Mouse (Mus musculus) heart, embryonic 12.5 days (tissue): ENCODE measurements at regions not wholly inside any gene's neighbourhood (a gene's known extent, or its start where the extent isn't known, plus 50 kb on each side); places are given as distances from the start of the nearest gene placed in this dataset.

ENCODE experiments used
- ATAC-seq: fragments of 200-750 bp; cut with Nextera tagmentation; 2 replicates; pipeline ENCODE4 v1.8.0; 2017; ENCODE audit warnings: moderate TSS enrichment, moderate library complexity; ENCODE audit not compliant: insufficient number of reproducible peaks, low FRiP score
- H3K27ac ChIP-seq: fragments of 300-500 bp; sonication (generic); 2 replicates; pipeline ENCODE4 v1.5.1; 2016; ENCODE audit warnings: mild to moderate bottlenecking, moderate library complexity; ENCODE audit not compliant: poor library complexity, severe bottlenecking
- H3K27me3 ChIP-seq: fragments of 300-500 bp; sonication (generic); replicated peaks from 2 replicates; pipeline ENCODE4 v1.6.1; 2016; ENCODE audit warnings: mild to moderate bottlenecking, moderate library complexity
- H3K36me3 ChIP-seq: fragments of 300-500 bp; sonication (generic); 2 replicates; pipeline ENCODE4 v1.6.1; 2016; ENCODE audit warnings: mild to moderate bottlenecking, moderate library complexity
- H3K4me1 ChIP-seq: fragments of 300-500 bp; sonication (generic); replicated peaks from 2 replicates; pipeline ENCODE4 v1.6.1; 2016; ENCODE audit warnings: mild to moderate bottlenecking
- H3K4me2 ChIP-seq: fragments of 300-500 bp; sonication (generic); 2 replicates; pipeline ENCODE4 v1.6.1; 2016; ENCODE audit warnings: mild to moderate bottlenecking, moderate library complexity
- H3K4me3 ChIP-seq: fragments of 300-500 bp; sonication (generic); 2 replicates; pipeline ENCODE4 v1.5.1; 2016; ENCODE audit warnings: mild to moderate bottlenecking
- H3K9ac ChIP-seq: fragments of 300-500 bp; sonication (generic); 2 replicates; pipeline ENCODE4 v1.6.1; 2016; ENCODE audit warnings: mild to moderate bottlenecking, moderate library complexity
- H3K9me3 ChIP-seq: fragments of 300-500 bp; sonication (generic); replicated peaks from 2 replicates; pipeline ENCODE4 v1.6.1; 2016; ENCODE audit warnings: mild to moderate bottlenecking, moderate library complexity
- WGBS: fragments of 180-500 bp; shearing (Covaris S2); methylation state at CpG from one replicate; pipeline ENCODE4 v1.1.7; 2016; 5-methylcytosine and 5-hydroxymethylcytosine counted together

GRCm38 (mm10) chr8:26698580-26698979, 278.5 kb upstream of the Zfp703 start:
- H3K9ac ChIP-seq = no peak overlapping the region
- H3K4me2 ChIP-seq = no peak overlapping the region
- WGBS = 53% methylated on average over 7 of the region's 7 CpGs

DNA sequence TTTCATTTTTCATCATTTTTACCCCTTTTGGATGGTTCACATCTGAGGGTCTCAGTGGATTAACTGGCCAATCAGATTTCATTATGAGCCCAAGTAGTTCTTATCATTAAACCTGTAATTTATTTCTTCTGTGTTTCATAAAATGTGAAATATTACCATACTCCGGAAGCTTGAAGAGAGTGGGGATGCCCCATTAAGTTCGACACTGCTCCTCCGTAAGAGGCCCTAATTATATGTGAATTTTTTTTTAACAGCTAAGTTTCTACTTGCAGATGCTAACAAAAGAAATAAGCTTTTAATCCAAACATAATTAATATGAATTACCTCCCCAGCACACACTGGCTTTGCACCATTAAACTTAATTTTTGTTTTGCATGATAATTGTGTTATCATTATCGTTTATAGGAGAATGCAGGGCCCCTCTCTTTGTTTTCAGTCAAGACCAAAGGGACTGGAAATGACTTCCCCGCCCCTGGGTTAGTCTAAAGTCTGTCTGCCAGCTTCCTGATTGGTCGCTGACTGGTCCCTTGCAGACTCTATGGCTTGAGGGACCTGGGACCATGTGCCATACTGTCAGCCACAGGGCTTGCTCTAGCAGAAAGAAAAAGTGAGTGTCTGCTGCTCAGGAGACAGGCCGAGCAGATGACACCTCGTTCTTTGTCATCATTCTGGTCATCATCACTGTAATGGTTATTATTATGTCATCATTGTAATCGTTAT, 270.9 kb upstream of the Zfp703 start:
- H3K27me3 ChIP-seq = peaks cover 16% of the 10 kb centered on the region
- no peaks in the 10 kb centered on the region for H3K9me3 ChIP-seq
- H3K36me3 ChIP-seq = no peaks in the 10 kb centered on the region
- H3K27ac ChIP-seq = no peak overlapping the region
- no peak overlapping the region for H3K4me2 ChIP-seq
- no peak overlapping the region for H3K4me3 ChIP-seq
- no peak for ATAC-seq
- 63% methylated on average over 9 of the region's 9 CpGs for WGBS
- H3K4me1 ChIP-seq = peaks cover 5% of the 10 kb centered on the region
- no peak overlapping the region for H3K9ac ChIP-seq

More at GRCm38 (mm10) chr8:26698580-26698979, 278.5 kb upstream of the Zfp703 start:
- Histone ChIP-seq H3K36me3 (no peaks in the 10 kb centered on the region), H3K4me1 (peaks cover 4% of the 10 kb centered on the region), H3K27ac (no peak overlapping the region), H3K9me3 (no peaks in the 10 kb centered on the region), H3K4me3 (no peak overlapping the region), H3K27me3 (0 out of 2 replicates have a peak, but pooled peaks cover 2% of the 10 kb centered on the region)
- no peak for ATAC-seq

GRCm38 (mm10) chr8:26706768-26707156, 270.4 kb upstream of the Zfp703 start:
- H3K9ac ChIP-seq = no peak overlapping the region
- H3K4me2 ChIP-seq = no peak overlapping the region
- WGBS = 93% methylated on average over 7 of the region's 7 CpGs
- peaks cover 16% of the 10 kb centered on the region for H3K27me3 ChIP-seq
- H3K36me3 ChIP-seq = no peaks in the 10 kb centered on the region
- ATAC-seq = no peak
- no peak overlapping the region for H3K27ac ChIP-seq
- no peaks in the 10 kb centered on the region for H3K9me3 ChIP-seq
- no peak overlapping the region for H3K4me3 ChIP-seq
- H3K4me1 ChIP-seq = peaks cover 5% of the 10 kb centered on the region

GRCm38 (mm10) chr8:26713836-26714235, 263.3 kb upstream of the Zfp703 start:
- Histone ChIP-seq H3K4me1 (peaks cover 5% of the 10 kb centered on the region), H3K4me3 (no peak overlapping the region), H3K27ac (no peak overlapping the region), H3K36me3 (no peaks in the 10 kb centered on the region), H3K9me3 (peaks cover 5% of the 10 kb centered on the region; the same call in 1 of the 2 replicates), H3K4me2 (no peak overlapping the region), H3K9ac (no peak overlapping the region), H3K27me3 (peaks cover 12% of the 10 kb centered on the region)
- ATAC-seq = no peak
- WGBS = 54% methylated on average over 8 of the region's 8 CpGs

- no peak overlapping the region for H3K27ac ChIP-seq
- no peaks in the 10 kb centered on the region for H3K36me3 ChIP-seq
- H3K9ac ChIP-seq = no peak overlapping the region
- no peak for ATAC-seq
- no peak overlapping the region for H3K4me3 ChIP-seq
- WGBS = 82% methylated on average over 3 of the region's 3 CpGs
- H3K4me2 ChIP-seq = no peak overlapping the region
- H3K4me1 ChIP-seq = peaks cover 5% of the 10 kb centered on the region
- peaks cover 5% of the 10 kb centered on the region; the same call in 1 of the 2 replicates for H3K9me3 ChIP-seq
- peaks cover 12% of the 10 kb centered on the region; the same call in 1 of the 2 replicates for H3K27me3 ChIP-seq
Measured at GRCm38 (mm10) chr8:26714714-26715113, 262.4 kb upstream of the Zfp703 start.

- WGBS = 68% methylated on average over 11 of the region's 11 CpGs
Measured at GRCm38 (mm10) chr8:26718409-26719355, 258.4 kb upstream of the Zfp703 start.

DNA sequence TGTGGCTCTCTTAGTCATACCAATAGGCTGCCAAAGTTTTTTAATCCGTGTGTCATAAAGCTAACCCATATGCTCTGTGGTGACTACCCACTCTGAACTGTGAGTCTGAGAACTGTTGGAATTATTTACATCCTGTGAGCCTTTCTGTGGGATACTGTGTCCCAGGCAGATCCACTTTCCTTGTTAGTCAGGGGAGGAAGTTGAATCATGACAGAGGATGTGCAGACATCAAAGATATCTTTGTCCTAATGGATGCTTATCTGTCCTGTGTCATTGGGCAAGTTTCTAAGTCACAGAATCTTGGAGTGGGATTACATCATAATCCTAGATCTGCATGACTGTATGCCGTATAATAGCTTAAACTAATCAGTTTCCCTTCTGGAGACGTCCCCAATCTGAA, 254.4 kb upstream of the Zfp703 start:
- no peaks in the 10 kb centered on the region for H3K9me3 ChIP-seq
- H3K27ac ChIP-seq = no peak overlapping the region
- no peak overlapping the region for H3K9ac ChIP-seq
- WGBS = 62% methylated on average over 3 of the region's 3 CpGs
- H3K27me3 ChIP-seq = no peaks in the 10 kb centered on the region
- no peaks in the 10 kb centered on the region for H3K36me3 ChIP-seq
- peaks cover 3% of the 10 kb centered on the region; the same call in 1 of the 2 replicates for H3K4me1 ChIP-seq
- no peak overlapping the region for H3K4me3 ChIP-seq
- ATAC-seq = no peak
- H3K4me2 ChIP-seq = no peak overlapping the region

More at GRCm38 (mm10) chr8:26718409-26719355, 258.4 kb upstream of the Zfp703 start:
- H3K27ac ChIP-seq = no peak overlapping the region
- H3K9me3 ChIP-seq = no peaks in the 10 kb centered on the region
- no peaks in the 10 kb centered on the region for H3K4me1 ChIP-seq
- no peak for ATAC-seq
- peaks cover 8% of the 10 kb centered on the region; the same call in 1 of the 2 replicates for H3K27me3 ChIP-seq
- H3K4me2 ChIP-seq = no peak overlapping the region
- no peak overlapping the region for H3K9ac ChIP-seq
- no peaks in the 10 kb centered on the region for H3K36me3 ChIP-seq
- H3K4me3 ChIP-seq = no peak overlapping the region

DNA sequence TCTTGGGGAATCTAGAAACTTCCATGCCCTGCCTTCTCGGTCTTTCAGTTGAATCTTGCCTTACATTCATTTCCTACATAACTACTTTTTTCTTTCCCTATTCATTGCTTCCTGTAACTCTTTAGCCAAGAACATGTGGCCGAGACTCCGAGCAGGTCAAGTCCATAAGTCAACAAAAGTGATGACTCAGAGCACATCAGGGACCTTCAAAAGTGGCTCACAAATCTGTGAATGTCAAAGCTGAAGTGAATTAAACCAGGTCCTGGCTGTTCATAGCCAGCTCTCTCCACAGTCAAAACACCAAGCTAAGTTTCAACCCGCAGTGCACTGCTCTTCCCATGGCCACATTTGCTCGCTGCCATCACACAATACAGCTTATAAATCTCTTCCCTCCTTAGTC, 252.5 kb upstream of the Zfp703 start:
- H3K27me3 ChIP-seq = no peaks in the 10 kb centered on the region
- 68% methylated on average over 5 of the region's 5 CpGs for WGBS
- H3K4me2 ChIP-seq = no peak overlapping the region
- H3K4me1 ChIP-seq = peaks cover 3% of the 10 kb centered on the region; the same call in 1 of the 2 replicates
- H3K9ac ChIP-seq = no peak overlapping the region
- no peak overlapping the region for H3K27ac ChIP-seq
- H3K36me3 ChIP-seq = no peaks in the 10 kb centered on the region
- H3K9me3 ChIP-seq = no peaks in the 10 kb centered on the region
- ATAC-seq = no peak
- no peak overlapping the region for H3K4me3 ChIP-seq

DNA sequence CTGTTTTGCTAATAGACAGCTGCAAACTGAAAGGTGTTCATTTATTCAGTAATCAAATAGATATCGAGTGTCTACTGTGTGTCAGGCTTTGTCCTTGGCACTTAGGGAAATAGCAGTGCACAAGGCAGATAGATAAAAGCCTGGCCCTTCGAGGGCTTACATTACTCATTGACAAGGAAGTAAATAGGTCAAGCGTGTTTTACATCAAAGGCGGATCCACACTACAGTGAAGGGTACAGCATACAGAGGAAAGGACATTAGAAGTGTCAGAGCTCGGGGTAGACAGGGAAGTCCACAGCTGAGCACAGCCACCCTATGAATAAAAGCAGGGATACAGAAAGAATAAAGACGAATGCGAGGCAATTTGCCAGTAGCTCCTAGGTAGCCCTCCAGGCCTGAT, 251.6 kb upstream of the Zfp703 start:
- H3K27me3 ChIP-seq = no peaks in the 10 kb centered on the region
- no peak overlapping the region for H3K9ac ChIP-seq
- no peak overlapping the region for H3K4me2 ChIP-seq
- no peak overlapping the region for H3K4me3 ChIP-seq
- H3K9me3 ChIP-seq = no peaks in the 10 kb centered on the region
- no peaks in the 10 kb centered on the region for H3K36me3 ChIP-seq
- no peak overlapping the region for H3K27ac ChIP-seq
- ATAC-seq = no peak
- peaks cover 3% of the 10 kb centered on the region; the same call in 1 of the 2 replicates for H3K4me1 ChIP-seq
- 57% methylated on average over 7 of the region's 7 CpGs for WGBS

- 62% methylated on average over 5 of the region's 5 CpGs for WGBS
Measured at GRCm38 (mm10) chr8:26729351-26729750, 247.8 kb upstream of the Zfp703 start.

GRCm38 (mm10) chr8:26731111-26731510, 246.0 kb upstream of the Zfp703 start:
- Histone ChIP-seq H3K27me3 (no peaks in the 10 kb centered on the region), H3K9ac (no peak overlapping the region), H3K9me3 (no peaks in the 10 kb centered on the region), H3K27ac (no peak overlapping the region), H3K4me2 (no peak overlapping the region), H3K36me3 (no peaks in the 10 kb centered on the region), H3K4me1 (no peaks in the 10 kb centered on the region), H3K4me3 (no peak overlapping the region)
- ATAC-seq = no peak
- WGBS = 77% methylated on average over 2 of the region's 2 CpGs

More at GRCm38 (mm10) chr8:26729351-26729750, 247.8 kb upstream of the Zfp703 start:
- Histone ChIP-seq H3K4me3 (no peak overlapping the region), H3K9me3 (no peaks in the 10 kb centered on the region), H3K9ac (no peak overlapping the region), H3K4me2 (no peak overlapping the region), H3K27ac (no peak overlapping the region), H3K27me3 (no peaks in the 10 kb centered on the region), H3K36me3 (no peaks in the 10 kb centered on the region), H3K4me1 (peaks cover 3% of the 10 kb centered on the region; the same call in 1 of the 2 replicates)
- ATAC-seq = no peak
